In the genomic region with DNA sequence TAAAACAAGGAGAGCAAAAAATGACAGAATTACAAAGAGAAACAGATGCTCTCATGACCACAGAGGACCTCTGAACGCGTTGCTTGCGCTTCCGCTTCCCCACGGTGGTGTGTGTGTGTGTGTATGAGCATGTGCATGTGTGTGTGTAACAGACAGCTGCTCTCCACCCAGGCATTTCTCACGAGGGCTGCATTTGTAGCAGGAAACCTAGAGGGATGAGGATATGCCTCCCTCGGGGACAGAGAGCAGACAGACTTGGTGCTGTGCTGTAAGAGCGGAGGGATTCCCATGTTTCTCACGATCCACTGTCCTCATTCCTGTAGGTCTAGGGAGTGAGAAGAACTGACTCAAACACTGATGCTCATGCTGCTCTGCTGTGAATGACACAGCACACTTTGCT, we compare ENCODE assay signal across 21 mouse cellular contexts. TPM values are rescaled to one million over a fixed set of nuclear protein-coding genes. Genes with fewer than 3 reads are reported as not detected.
A peak's percentile ranks its signal among the peaks of the same experiment; 100 is the strongest.
DNase-seq lines count a peak whose midpoint lies in the region; ATAC-seq and TF ChIP-seq lines count a peak whose summit lies in the region.
"Had no signal": no experiment of that assay in that cellular context is flagged by ENCODE, and none has a peak within 500 bp of the region (broad histone marks: within the 10 kb centered on the region; RNA-seq: fewer than 3 reads in every experiment).

No protein-coding gene starts in this region.

- DNase-seq in forebrain, embryonic 10.5 days (ENCODE audit: extremely low spot score, low spot score): no peak
- DNase-seq in lung, embryonic 14.5 days: peak; percentile 22
- no peak for DNase-seq in lung, postnatal 36 days
- peak; percentile 27 to 46 for DNase-seq in right cerebral cortex, postnatal 10 days (ENCODE audit: low spot score in 2 of 2)
- DNase-seq in right cerebral cortex, postnatal 4 days: no peak
- DNase-seq in retina, embryonic 14.5 days (ENCODE audit: low spot score): peak; percentile 26
- DNase-seq: adrenal gland, postnatal 14 days; B cell, adult 2 months; cerebellum, adult 2 months; heart, adult 18-20 months; kidney, adult 11 months; kidney, postnatal 10 days; thymus, postnatal 14 days had no signal

- WGBS in forebrain, embryonic 16.5 days: 75% methylated on average over 9 of the region's 9 CpGs
- 86% methylated on average over 9 of the region's 9 CpGs for WGBS in forebrain, embryonic 10.5 days
- WGBS in lung, embryonic 14.5 days: 50% methylated on average over 9 of the region's 9 CpGs

- no peaks in the 10 kb centered on the region for H3K27me3 ChIP-seq in forebrain, embryonic 16.5 days (replicated peaks; ENCODE audit: control insufficient read depth, insufficient read depth, low read length)
- H3K27me3 ChIP-seq in forebrain, embryonic 10.5 days (ENCODE audit: poor library complexity, severe bottlenecking): no peaks in the 10 kb centered on the region
- H3K27me3 ChIP-seq in lung, embryonic 14.5 days (ENCODE audit: insufficient read depth, low read length): no peaks in the 10 kb centered on the region
- H3K27me3 ChIP-seq: embryonic facial prominence, embryonic 13.5 days; limb, embryonic 12.5 days had no signal

- no peak overlapping the region for H3K9ac ChIP-seq in forebrain, embryonic 16.5 days (replicated peaks; ENCODE audit: low read depth, low read length)
- no peak overlapping the region for H3K9ac ChIP-seq in lung, embryonic 14.5 days
- H3K9ac ChIP-seq: embryonic facial prominence, embryonic 13.5 days; limb, embryonic 12.5 days; liver, embryonic 14.5 days had no signal

- H3K36me3 ChIP-seq in forebrain, embryonic 16.5 days (ENCODE audit: control insufficient read depth, insufficient read depth): peaks cover 2% of the 10 kb centered on the region; the same call in 1 of the 2 replicates
- H3K36me3 ChIP-seq in forebrain, embryonic 10.5 days (replicated peaks): no peaks in the 10 kb centered on the region; the same call in 1 of the 2 replicates
- no peaks in the 10 kb centered on the region for H3K36me3 ChIP-seq in lung, embryonic 14.5 days (ENCODE audit: insufficient read depth)
- H3K36me3 ChIP-seq: limb, embryonic 12.5 days had no signal

- no peak overlapping the region for H3K4me3 ChIP-seq in forebrain, embryonic 16.5 days (replicated peaks; ENCODE audit: low read length)
- no peak overlapping the region for H3K4me3 ChIP-seq in forebrain, embryonic 10.5 days
- no peak overlapping the region for H3K4me3 ChIP-seq in lung, embryonic 14.5 days (ENCODE audit: low read depth, low read length)
- H3K4me3 ChIP-seq: embryonic facial prominence, embryonic 13.5 days; layer of hippocampus, adult 2 months; left cerebral cortex, adult 2 months; limb, embryonic 12.5 days had no signal

- no peaks in the 10 kb centered on the region for H3K4me1 ChIP-seq in forebrain, embryonic 16.5 days (replicated peaks; ENCODE audit: control insufficient read depth, insufficient read depth, low read length)
- H3K4me1 ChIP-seq in forebrain, embryonic 10.5 days: no peaks in the 10 kb centered on the region
- no peaks in the 10 kb centered on the region for H3K4me1 ChIP-seq in lung, embryonic 14.5 days (ENCODE audit: insufficient read depth)
- H3K4me1 ChIP-seq: limb, embryonic 12.5 days had no signal

- TF ChIP-seq CTCF in lung, embryonic 14.5 days (IDR thresholded peaks at IDR 0.05; ENCODE audit: low read depth): no peak

- no peak overlapping the region for H3K4me2 ChIP-seq in forebrain, embryonic 16.5 days (ENCODE audit: low read length)
- H3K4me2 ChIP-seq in lung, embryonic 14.5 days: no peak overlapping the region
- H3K4me2 ChIP-seq: embryonic facial prominence, embryonic 13.5 days; limb, embryonic 12.5 days had no signal

- 0 out of 2 replicates have a peak, but pooled peaks have one; percentile 31 for ATAC-seq in forebrain, embryonic 16.5 days
- ATAC-seq in lung, embryonic 14.5 days (ENCODE audit: insufficient read depth): peak; percentile 35; the same call in 1 of the 2 replicates
- ATAC-seq in monocyte, adult 5-6 weeks (replicated peaks; ENCODE audit: insufficient number of reproducible peaks, low FRiP score, low TSS enrichment, poor library complexity, severe bottlenecking): no peak

- H3K27ac ChIP-seq in forebrain, embryonic 16.5 days (ENCODE audit: low read length): no peak overlapping the region
- no peak overlapping the region for H3K27ac ChIP-seq in forebrain, embryonic 10.5 days
- H3K27ac ChIP-seq in lung, embryonic 14.5 days (ENCODE audit: low read depth): no peak overlapping the region
- H3K27ac ChIP-seq: embryonic facial prominence, embryonic 13.5 days; layer of hippocampus, adult 2 months; left cerebral cortex, adult 2 months; limb, embryonic 12.5 days; liver, embryonic 14.5 days had no signal

- H3K9me3 ChIP-seq in forebrain, embryonic 16.5 days (ENCODE audit: control insufficient read depth, low read length): no peaks in the 10 kb centered on the region
- H3K9me3 ChIP-seq in forebrain, embryonic 10.5 days: no peaks in the 10 kb centered on the region
- H3K9me3 ChIP-seq in lung, embryonic 14.5 days (ENCODE audit: low read depth, low read length): no peaks in the 10 kb centered on the region
- H3K9me3 ChIP-seq: embryonic facial prominence, embryonic 13.5 days; limb, embryonic 12.5 days had no signal

RNA-seq across cellular contexts. Expression of gene Actc1, which starts 40.2 kb away (rescaled TPM):
- 0.56 and 2.6 TPM in 2 replicates for polyA plus RNA-seq in forebrain, embryonic 16.5 days (2015; fragmentation: Nextera tagmentation; extraction: Ambion mirVana)
- polyA plus RNA-seq in forebrain, embryonic 10.5 days (2016; fragmentation: Nextera tagmentation; extraction: Ambion mirVana): 1.5 and 1.6 TPM in 2 replicates
- polyA plus RNA-seq in lung, embryonic 14.5 days (2014; fragmentation: Nextera tagmentation; extraction: Ambion mirVana): 106 and 243 TPM in 2 replicates
- not detected in 3 replicates for total RNA-seq in monocyte, adult 5-6 weeks (2017)
- total RNA-seq: hematopoietic stem cell, adult 5-6 weeks; layer of hippocampus, adult 2 months; left cerebral cortex, adult 2 months had no signal
- polyA plus RNA-seq: cerebellum, adult 2 months had no signal

Comparison
In these comparisons a context has a peak if more than half of its experiments do, and no peak if none do; other contexts are left out.
1. DNase-seq: peak in lung, embryonic 14.5 days (single experiment), right cerebral cortex, postnatal 10 days (2 of 2) and retina, embryonic 14.5 days (single experiment); none in forebrain, embryonic 10.5 days (single experiment), lung, postnatal 36 days (single experiment) and right cerebral cortex, postnatal 4 days (single experiment).
2. RNA of gene Actc1, which starts 40.2 kb away (polyA plus RNA-seq): 106 to 243 TPM in lung, embryonic 14.5 days; 1.5 to 1.6 TPM in forebrain, embryonic 10.5 days and 0.56 to 2.6 TPM in forebrain, embryonic 16.5 days; every median in the first group is over 10 times any median in the second.